Mouse (Mus musculus) lung, embryonic 15.5 days (tissue): Measurements from ENCODE around the gene Ddx50. TPM values are rescaled to one million over a fixed set of nuclear protein-coding genes. Genes with fewer than 3 reads are reported as not detected.
"Not testable (repeated sequence)": the region's sequence is repeated elsewhere in the genome, so short reads cannot be mapped to it uniquely, and the experiment has no call there.

ENCODE experiments used
- ATAC-seq: fragments of 200-750 bp; cut with Nextera tagmentation; 2 replicates; pipeline ENCODE4 v1.8.0; 2017; ENCODE audit warnings: moderate number of reproducible peaks, borderline replicate concordance; ENCODE audit not compliant: low FRiP score, low TSS enrichment; ENCODE audit errors: extremely low read depth
- H3K27ac ChIP-seq: fragments of 300-500 bp; sonication (generic); 2 replicates; pipeline ENCODE4 v1.5.1; 2015; ENCODE audit warnings: moderate library complexity, mild to moderate bottlenecking, inconsistent platforms
- H3K27me3 ChIP-seq: fragments of 300-500 bp; sonication (generic); 2 replicates; pipeline ENCODE4 v1.6.1; 2015; ENCODE audit warnings: inconsistent platforms
- H3K36me3 ChIP-seq: fragments of 300-500 bp; sonication (generic); 2 replicates; pipeline ENCODE4 v1.6.1; 2015; ENCODE audit warnings: inconsistent platforms
- H3K4me1 ChIP-seq: fragments of 300-500 bp; sonication (generic); 2 replicates; pipeline ENCODE4 v1.6.1; 2015; ENCODE audit warnings: inconsistent platforms
- H3K4me2 ChIP-seq: fragments of 300-500 bp; sonication (generic); 2 replicates; pipeline ENCODE4 v1.6.1; 2015; ENCODE audit warnings: inconsistent platforms, mild to moderate bottlenecking, moderate library complexity
- H3K4me3 ChIP-seq: fragments of 300-500 bp; sonication (generic); 2 replicates; pipeline ENCODE4 v1.5.1; 2015; ENCODE audit warnings: mild to moderate bottlenecking, inconsistent platforms
- H3K9ac ChIP-seq: fragments of 300-500 bp; sonication (generic); 2 replicates; pipeline ENCODE4 v1.6.1; 2015; ENCODE audit warnings: inconsistent platforms
- H3K9me3 ChIP-seq: fragments of 300-500 bp; sonication (generic); 2 replicates; pipeline ENCODE4 v1.6.1; 2016; ENCODE audit warnings: inconsistent platforms
- WGBS: fragments of 180-500 bp; shearing (Covaris S2); methylation state at CpG from one replicate; pipeline ENCODE4 v1.1.7; 2015; 5-methylcytosine and 5-hydroxymethylcytosine counted together
- polyA plus RNA-seq: library from polyadenylated mRNA; unstranded; fragments of >200 nt; fragmentation: Nextera tagmentation; extraction: Ambion mirVana; gene quantifications from 2 replicates; pipeline ENCODE4 v1.2.1, GENCODE M21; 2015

Ddx50 gene
- polyA plus RNA-seq, 1 experiment from 2014 or later: 126 TPM

- H3K27ac ChIP-seq, H3K4me3 ChIP-seq, H3K9me3 ChIP-seq, H3K9ac ChIP-seq, ATAC-seq, H3K27me3 ChIP-seq, H3K4me2 ChIP-seq: not testable (repeated sequence)
- H3K36me3 ChIP-seq: peaks cover 16% of the 10 kb centered on the region
- H3K4me1 ChIP-seq: peaks cover 14% of the 10 kb centered on the region
- WGBS: 86% methylated on average over 3 of the region's 3 CpGs
These were observed 51.7 kb downstream of the Ddx50 start for GRCm38 (mm10) chr10:62599311-62599710.

GRCm38 (mm10) chr10:62592496-62592895 is 58.5 kb downstream of the Ddx50 start:
- Histone ChIP-seq H3K4me3 (no peak overlapping the region), H3K27ac (no peak overlapping the region), H3K36me3 (peaks cover 74% of the 10 kb centered on the region), H3K4me1 (no peaks in the 10 kb centered on the region), H3K9me3 (no peaks in the 10 kb centered on the region), H3K4me2 (no peak overlapping the region), H3K27me3 (no peaks in the 10 kb centered on the region), H3K9ac (no peak overlapping the region)
- ATAC-seq: no peak
- WGBS: 90% methylated on average over 7 of the region's 7 CpGs

- WGBS: 31% methylated on average over 6 of the region's 6 CpGs
- peaks cover 94% of the 10 kb centered on the region for H3K36me3 ChIP-seq
- ATAC-seq: no peak
- H3K9ac ChIP-seq: no peak overlapping the region
- H3K9me3 ChIP-seq: no peaks in the 10 kb centered on the region
- no peak overlapping the region for H3K27ac ChIP-seq
- H3K27me3 ChIP-seq: no peaks in the 10 kb centered on the region
- H3K4me1 ChIP-seq: no peaks in the 10 kb centered on the region
- no peak overlapping the region for H3K4me3 ChIP-seq
- no peak overlapping the region for H3K4me2 ChIP-seq
These were observed 60.8 kb downstream of the Ddx50 start for GRCm38 (mm10) chr10:62590200-62590599.

- H3K9me3 ChIP-seq: no peaks in the 10 kb centered on the region
- ATAC-seq: no peak
- no peak overlapping the region for H3K4me2 ChIP-seq
- no peaks in the 10 kb centered on the region for H3K27me3 ChIP-seq
- no peak overlapping the region for H3K27ac ChIP-seq
- H3K36me3 ChIP-seq: peaks cover 98% of the 10 kb centered on the region
- H3K4me3 ChIP-seq: no peak overlapping the region
- 64% methylated on average over 4 of the region's 4 CpGs for WGBS
- no peaks in the 10 kb centered on the region for H3K4me1 ChIP-seq
- H3K9ac ChIP-seq: no peak overlapping the region
These were observed 62.4 kb downstream of the Ddx50 start for GRCm38 (mm10) chr10:62588616-62589015.

- WGBS: 72% methylated on average over 1 of the region's 1 CpGs
- peaks cover 72% of the 10 kb centered on the region for H3K36me3 ChIP-seq
- H3K4me2 ChIP-seq: no peak overlapping the region
- no peak overlapping the region for H3K4me3 ChIP-seq
- no peak overlapping the region for H3K27ac ChIP-seq
- no peaks in the 10 kb centered on the region for H3K9me3 ChIP-seq
- no peaks in the 10 kb centered on the region for H3K4me1 ChIP-seq
- no peak overlapping the region for H3K9ac ChIP-seq
- no peaks in the 10 kb centered on the region for H3K27me3 ChIP-seq
- no peak for ATAC-seq
These were observed 67.8 kb downstream of the Ddx50 start for GRCm38 (mm10) chr10:62583245-62583644.

- H3K4me3 ChIP-seq: no peak overlapping the region
- H3K36me3 ChIP-seq: peaks cover 66% of the 10 kb centered on the region
- no peak overlapping the region for H3K27ac ChIP-seq
- WGBS: 76% methylated on average over 7 of the region's 7 CpGs
- no peaks in the 10 kb centered on the region for H3K9me3 ChIP-seq
- no peak overlapping the region for H3K9ac ChIP-seq
- H3K4me2 ChIP-seq: no peak overlapping the region
- H3K4me1 ChIP-seq: peaks cover under 1% of the 10 kb centered on the region; the same call in 1 of the 2 replicates
- no peaks in the 10 kb centered on the region for H3K27me3 ChIP-seq
- ATAC-seq: no peak
These were observed 68.3 kb downstream of the Ddx50 start for GRCm38 (mm10) chr10:62582701-62583100.

- Histone ChIP-seq H3K4me2 (no peak overlapping the region), H3K27ac (no peak overlapping the region), H3K36me3 (peaks cover 62% of the 10 kb centered on the region), H3K9ac (no peak overlapping the region), H3K4me1 (peaks cover 5% of the 10 kb centered on the region), H3K27me3 (no peaks in the 10 kb centered on the region), H3K4me3 (no peak overlapping the region), H3K9me3 (no peaks in the 10 kb centered on the region)
- ATAC-seq: no peak
- WGBS: 84% methylated on average over 17 of the region's 17 CpGs
These were observed 68.8 kb downstream of the Ddx50 start for GRCm38 (mm10) chr10:62582263-62582662.

- not testable (repeated sequence) for H3K4me2 ChIP-seq, H3K9me3 ChIP-seq, H3K9ac ChIP-seq, H3K4me3 ChIP-seq, H3K27me3 ChIP-seq, ATAC-seq, H3K27ac ChIP-seq
- 91% methylated on average over 12 of the region's 13 CpGs for WGBS
- Histone ChIP-seq H3K36me3 (peaks cover 40% of the 10 kb centered on the region), H3K4me1 (peaks cover 15% of the 10 kb centered on the region)
These were observed 71.9 kb downstream of the Ddx50 start for GRCm38 (mm10) chr10:62579129-62579528.

- peak; percentile 100 for ATAC-seq
- H3K36me3 ChIP-seq: peaks cover 39% of the 10 kb centered on the region
- peak within 1 kb of the TSS; percentile 66 for H3K27ac ChIP-seq
- H3K27me3 ChIP-seq: no peaks in the 10 kb centered on the region
- 4% methylated on average over 33 of the region's 33 CpGs for WGBS
- peak within 1 kb of the TSS; percentile 90 for H3K4me2 ChIP-seq
- no peaks in the 10 kb centered on the region for H3K9me3 ChIP-seq
- peak within 1 kb of the TSS; percentile 86 for H3K9ac ChIP-seq
- H3K4me1 ChIP-seq: peaks cover 15% of the 10 kb centered on the region
- H3K4me3 ChIP-seq: peak within 1 kb of the TSS; percentile 99
These were observed 72.5 kb downstream of the Ddx50 start, which contains the start of gene Kif1bp for GRCm38 (mm10) chr10:62578338-62579100. TSS of gene Kif1bp (minus strand) at chr10:62578457.

GRCm38 (mm10) chr10:62577673-62578337 is 73.2 kb downstream of the Ddx50 start:
- peaks cover 37% of the 10 kb centered on the region for H3K36me3 ChIP-seq
- H3K4me3 ChIP-seq: peak overlapping the region; percentile 99
- H3K4me2 ChIP-seq: peak overlapping the region; percentile 90
- peak overlapping the region; percentile 86 for H3K9ac ChIP-seq
- H3K27ac ChIP-seq: peak overlapping the region; percentile 66
- ATAC-seq: peak; percentile 85
- WGBS: under 1% methylated on average over 52 of the region's 54 CpGs
- peaks cover 15% of the 10 kb centered on the region for H3K4me1 ChIP-seq
- no peaks in the 10 kb centered on the region for H3K9me3 ChIP-seq
- no peaks in the 10 kb centered on the region for H3K27me3 ChIP-seq

GRCm38 (mm10) chr10:62575001-62575400 is 76.0 kb downstream of the Ddx50 start:
- Histone ChIP-seq H3K9ac (no peak overlapping the region), H3K27ac (no peak overlapping the region), H3K36me3 (peaks cover 31% of the 10 kb centered on the region), H3K27me3 (no peaks in the 10 kb centered on the region), H3K9me3 (no peaks in the 10 kb centered on the region), H3K4me1 (peaks cover 15% of the 10 kb centered on the region), H3K4me2 (no peak overlapping the region), H3K4me3 (no peak overlapping the region)
- no peak for ATAC-seq
- 89% methylated on average over 13 of the region's 13 CpGs for WGBS
